Mouse (Mus musculus) intestine, embryonic 14.5 days (tissue): ENCODE results near the gene Gm20532. TPM values are rescaled to one million over a fixed set of nuclear protein-coding genes. Genes with fewer than 3 reads are reported as not detected.
A peak's percentile ranks its signal among the peaks of the same experiment; 100 is the strongest.

Experiments used
- ATAC-seq: fragments of 200-750 bp; cut with Nextera tagmentation; replicated peaks from 2 replicates; pipeline ENCODE4 v1.8.0; 2017; ENCODE audit warnings: low read depth, moderate number of reproducible peaks, moderate TSS enrichment, moderate library complexity; ENCODE audit not compliant: low FRiP score, low TSS enrichment
- DNase-seq: peaks from one replicate; pipeline ENCODE4 v3.0.0-alpha.2; 2018; ENCODE audit warnings: low spot score
- H3K27ac ChIP-seq: fragments of 300-500 bp; sonication (generic); 2 replicates; pipeline ENCODE4 v1.5.1; 2014; ENCODE audit warnings: low read depth, mild to moderate bottlenecking, control low read depth
- H3K27me3 ChIP-seq: fragments of 300-500 bp; sonication (generic); replicated peaks from 2 replicates; pipeline ENCODE4 v1.6.1; 2014; ENCODE audit warnings: low read length, control low read depth; ENCODE audit not compliant: control insufficient read depth, insufficient read depth
- H3K36me3 ChIP-seq: fragments of 300-500 bp; sonication (generic); 2 replicates; pipeline ENCODE4 v1.6.1; 2014; ENCODE audit warnings: low read length, control low read depth; ENCODE audit not compliant: control insufficient read depth, insufficient read depth
- H3K4me1 ChIP-seq: fragments of 300-500 bp; sonication (generic); replicated peaks from 2 replicates; pipeline ENCODE4 v1.6.1; 2014; ENCODE audit warnings: low read length, control low read depth, mixed read lengths; ENCODE audit not compliant: control insufficient read depth, insufficient read depth
- H3K4me2 ChIP-seq: fragments of 300-500 bp; sonication (generic); 2 replicates; pipeline ENCODE4 v1.6.1; 2014; ENCODE audit warnings: low read length
- H3K4me3 ChIP-seq: fragments of 300-500 bp; sonication (generic); 2 replicates; pipeline ENCODE4 v1.5.1; 2014; ENCODE audit warnings: low read depth, low read length, control low read depth, mixed read lengths
- H3K9ac ChIP-seq: fragments of 300-500 bp; sonication (generic); 2 replicates; pipeline ENCODE4 v1.6.1; 2014; ENCODE audit warnings: mild to moderate bottlenecking, low read length
- H3K9me3 ChIP-seq: fragments of 300-500 bp; sonication (generic); 2 replicates; pipeline ENCODE4 v1.6.1; 2016; ENCODE audit warnings: low read length, control low read depth; ENCODE audit not compliant: control insufficient read depth
- WGBS: fragments of 180-500 bp; shearing (Covaris S2); extraction: QIAGEN DNeasy Blood & Tissue Kit; methylation state at CpG from one replicate; pipeline ENCODE4 v1.1.7; 2014; 5-methylcytosine and 5-hydroxymethylcytosine counted together
- polyA plus RNA-seq: library from polyadenylated mRNA; unstranded; fragments of >200 nt; fragmentation: Nextera tagmentation; extraction: Ambion mirVana; gene quantifications from 2 replicates; pipeline ENCODE4 v1.2.1, GENCODE M21; 2014

The Gm20532 gene
- polyA plus RNA-seq, 1 experiment from 2014 or later = not detected

- Histone ChIP-seq H3K27me3 (no peaks in the 10 kb centered on the region), H3K4me1 (peaks cover 13% of the 10 kb centered on the region), H3K9ac (no peak overlapping the region), H3K4me3 (no peak overlapping the region), H3K9me3 (no peaks in the 10 kb centered on the region), H3K27ac (no peak overlapping the region), H3K4me2 (no peak overlapping the region), H3K36me3 (no peaks in the 10 kb centered on the region)
- 80% methylated on average over 1 of the region's 1 CpGs for WGBS
- ATAC-seq = no peak
- no peak for DNase-seq
Measured at GRCm38 (mm10) chr2:26601595-26601994, 15.2 kb downstream of the Gm20532 start.

- DNase-seq (no peak), ATAC-seq (no peak)
- Histone ChIP-seq H3K4me2 (peak overlapping the region; percentile 78), H3K27me3 (no peaks in the 10 kb centered on the region), H3K36me3 (no peaks in the 10 kb centered on the region), H3K4me3 (peak overlapping the region; percentile 70; the same call in 1 of the 2 replicates), H3K9me3 (no peaks in the 10 kb centered on the region), H3K9ac (no peak overlapping the region), H3K27ac (no peak overlapping the region), H3K4me1 (peaks cover 23% of the 10 kb centered on the region)
- whole genome bisulfite sequencing = 79% methylated on average over 5 of the region's 5 CpGs
Measured at GRCm38 (mm10) chr2:26602631-26603030, 16.2 kb downstream of the Gm20532 start.

GRCm38 (mm10) chr2:26603159-26603558 lies 16.7 kb downstream of the Gm20532 start:
- H3K9me3 ChIP-seq = no peaks in the 10 kb centered on the region
- H3K27ac ChIP-seq = peak overlapping the region; percentile 85; the same call in 1 of the 2 replicates
- H3K36me3 ChIP-seq = no peaks in the 10 kb centered on the region
- 7% methylated on average over 6 of the region's 6 CpGs for WGBS
- H3K27me3 ChIP-seq = no peaks in the 10 kb centered on the region
- no peak for DNase-seq
- no peak for ATAC-seq
- H3K4me3 ChIP-seq = peak overlapping the region; percentile 70
- H3K4me2 ChIP-seq = peak overlapping the region; percentile 78
- H3K9ac ChIP-seq = peak overlapping the region; percentile 79
- peaks cover 24% of the 10 kb centered on the region for H3K4me1 ChIP-seq

- Histone ChIP-seq H3K4me1 (peaks cover 24% of the 10 kb centered on the region), H3K27me3 (no peaks in the 10 kb centered on the region), H3K9me3 (no peaks in the 10 kb centered on the region), H3K27ac (peak within 1 kb of the TSS; percentile 85), H3K9ac (peak within 1 kb of the TSS; percentile 79), H3K4me3 (peak within 1 kb of the TSS; percentile 70), H3K36me3 (no peaks in the 10 kb centered on the region), H3K4me2 (peak within 1 kb of the TSS; percentile 78)
- ATAC-seq (peak; percentile 83), DNase-seq (peak; percentile 82)
- under 1% methylated on average over 93 of the region's 103 CpGs for WGBS
Measured at GRCm38 (mm10) chr2:26603720-26604671, 17.6 kb downstream of the Gm20532 start, which contains the start of gene Agpat2. Gene Agpat2 (minus strand): TSS chr2:26604417.

- H3K4me3 ChIP-seq = no peak overlapping the region
- peaks cover 24% of the 10 kb centered on the region for H3K4me1 ChIP-seq
- H3K4me2 ChIP-seq = no peak overlapping the region
- no peak for DNase-seq
- no peak for ATAC-seq
- H3K36me3 ChIP-seq = no peaks in the 10 kb centered on the region
- no peaks in the 10 kb centered on the region for H3K9me3 ChIP-seq
- no peaks in the 10 kb centered on the region for H3K27me3 ChIP-seq
- H3K9ac ChIP-seq = no peak overlapping the region
- WGBS = 83% methylated on average over 8 of the region's 8 CpGs
- H3K27ac ChIP-seq = no peak overlapping the region
Measured at GRCm38 (mm10) chr2:26605331-26605730, 18.9 kb downstream of the Gm20532 start.

- no peak for DNase-seq
- Histone ChIP-seq H3K4me1 (peaks cover 24% of the 10 kb centered on the region), H3K9ac (no peak overlapping the region), H3K27ac (peak overlapping the region; percentile 43; the same call in 1 of the 2 replicates), H3K27me3 (no peaks in the 10 kb centered on the region), H3K4me2 (no peak overlapping the region), H3K4me3 (no peak overlapping the region), H3K9me3 (no peaks in the 10 kb centered on the region), H3K36me3 (no peaks in the 10 kb centered on the region)
- no peak for ATAC-seq
- 80% methylated on average over 3 of the region's 3 CpGs for WGBS
Measured at GRCm38 (mm10) chr2:26606579-26606978, 20.1 kb downstream of the Gm20532 start.

GRCm38 (mm10) chr2:26607056-26607910 lies 20.8 kb downstream of the Gm20532 start:
- H3K27me3 ChIP-seq = no peaks in the 10 kb centered on the region
- ATAC-seq (no peak), DNase-seq (no peak)
- no peak overlapping the region for H3K4me3 ChIP-seq
- no peaks in the 10 kb centered on the region for H3K9me3 ChIP-seq
- H3K36me3 ChIP-seq = no peaks in the 10 kb centered on the region
- peaks cover 24% of the 10 kb centered on the region for H3K4me1 ChIP-seq
- no peak overlapping the region for H3K9ac ChIP-seq
- no peak overlapping the region for H3K4me2 ChIP-seq
- WGBS = 42% methylated on average over 6 of the region's 6 CpGs
- H3K27ac ChIP-seq = peak overlapping the region; percentile 43; the same call in 1 of the 2 replicates

- H3K4me3 ChIP-seq = no peak overlapping the region
- no peak overlapping the region for H3K27ac ChIP-seq
- H3K27me3 ChIP-seq = no peaks in the 10 kb centered on the region
- H3K4me1 ChIP-seq = peaks cover 17% of the 10 kb centered on the region
- H3K9me3 ChIP-seq = no peaks in the 10 kb centered on the region
- ATAC-seq (no peak), DNase-seq (no peak)
- no peak overlapping the region for H3K9ac ChIP-seq
- no peaks in the 10 kb centered on the region for H3K36me3 ChIP-seq
- no peak overlapping the region for H3K4me2 ChIP-seq
Measured at GRCm38 (mm10) chr2:26608781-26609180, 22.3 kb downstream of the Gm20532 start.
